Mouse (Mus musculus): ENCODE data around the gene Gripap1.
A peak's percentile ranks its signal among the peaks of the same experiment; 100 is the strongest.

Gene Gripap1

GRCm38 (mm10) chrX:7847845-7848244 is 58.3 kb downstream of the Gripap1 start:
- Histone ChIP-seq H3K4me3 (replicated peaks; ENCODE audit: low read length) (no peak overlapping the region), H3K36me3 (ENCODE audit: insufficient read depth, low read length) (peaks cover 75% of the 10 kb centered on the region), H3K9me3 (ENCODE audit: low read length) (no peaks in the 10 kb centered on the region), H3K27me3 (ENCODE audit: insufficient read depth, low read length) (no peaks in the 10 kb centered on the region), H3K4me1 (replicated peaks; ENCODE audit: low read depth, low read length) (peaks cover 27% of the 10 kb centered on the region)
- TF ChIP-seq CTCF (conservative IDR thresholded peaks at IDR 0.05; ENCODE audit: low read length) (no peak), POU5F1 (IDR thresholded peaks at IDR 0.05; ENCODE audit: borderline replicate concordance, low read length) (no peak), NANOG (IDR thresholded peaks at IDR 0.05; ENCODE audit: borderline replicate concordance, low read length) (no peak)

- H3K27me3 ChIP-seq (ENCODE audit: insufficient read depth, low read length) = no peaks in the 10 kb centered on the region
- peaks cover 6% of the 10 kb centered on the region for H3K4me1 ChIP-seq (replicated peaks; ENCODE audit: low read depth, low read length)
- H3K9me3 ChIP-seq (ENCODE audit: low read length) = no peaks in the 10 kb centered on the region
- no peak overlapping the region for H3K4me3 ChIP-seq (replicated peaks; ENCODE audit: low read length)
- TF ChIP-seq CTCF (conservative IDR thresholded peaks at IDR 0.05; ENCODE audit: low read length) = peak; percentile 36
- TF ChIP-seq POU5F1 (IDR thresholded peaks at IDR 0.05; ENCODE audit: borderline replicate concordance, low read length) = no peak
- H3K36me3 ChIP-seq (ENCODE audit: insufficient read depth, low read length) = peaks cover 63% of the 10 kb centered on the region
Measured at GRCm38 (mm10) chrX:7854578-7854977, 65.0 kb downstream of the Gripap1 start.

GRCm38 (mm10) chrX:7859191-7859753 is 69.7 kb downstream of the Gripap1 start:
- TF ChIP-seq CTCF (conservative IDR thresholded peaks at IDR 0.05; ENCODE audit: low read length) (no peak), POU5F1 (IDR thresholded peaks at IDR 0.05; ENCODE audit: borderline replicate concordance, low read length) (no peak), NANOG (IDR thresholded peaks at IDR 0.05; ENCODE audit: borderline replicate concordance, low read length) (no peak)
- Histone ChIP-seq H3K27me3 (ENCODE audit: insufficient read depth, low read length) (no peaks in the 10 kb centered on the region), H3K4me3 (replicated peaks; ENCODE audit: low read length) (no peak overlapping the region), H3K36me3 (ENCODE audit: insufficient read depth, low read length) (peaks cover 49% of the 10 kb centered on the region), H3K4me1 (replicated peaks; ENCODE audit: low read depth, low read length) (peaks cover 19% of the 10 kb centered on the region), H3K9me3 (ENCODE audit: low read length) (no peaks in the 10 kb centered on the region)

DNA sequence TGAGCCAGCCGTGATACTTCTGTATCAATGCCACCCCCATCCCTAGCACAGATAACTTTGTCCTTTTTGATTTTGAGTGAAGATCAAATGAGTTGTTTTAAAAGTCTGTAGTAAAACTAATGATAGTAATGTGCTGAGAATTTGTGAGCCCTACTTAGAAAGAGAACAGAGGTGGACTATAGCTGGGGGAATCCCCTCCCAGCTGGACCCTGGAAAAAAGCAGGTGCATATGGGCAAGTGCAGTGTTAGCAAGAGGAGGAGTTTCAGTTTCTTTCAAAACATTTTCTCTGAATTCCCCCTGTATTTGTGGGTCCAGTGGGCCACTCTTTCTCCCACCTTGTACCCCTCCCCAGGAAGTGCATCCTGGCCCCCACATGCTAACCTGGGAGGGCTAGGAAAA is 73.6 kb downstream of the Gripap1 start:
- peaks cover 52% of the 10 kb centered on the region for H3K4me1 ChIP-seq (replicated peaks; ENCODE audit: low read depth, low read length)
- H3K27me3 ChIP-seq (ENCODE audit: insufficient read depth, low read length) = no peaks in the 10 kb centered on the region
- H3K9me3 ChIP-seq (ENCODE audit: low read length) = no peaks in the 10 kb centered on the region
- TF ChIP-seq NANOG (IDR thresholded peaks at IDR 0.05; ENCODE audit: borderline replicate concordance, low read length) (no peak), POU5F1 (IDR thresholded peaks at IDR 0.05; ENCODE audit: borderline replicate concordance, low read length) (no peak), CTCF (conservative IDR thresholded peaks at IDR 0.05; ENCODE audit: low read length) (no peak)
- no peak overlapping the region for H3K4me3 ChIP-seq (replicated peaks; ENCODE audit: low read length)
- H3K36me3 ChIP-seq (ENCODE audit: insufficient read depth, low read length) = peaks cover 60% of the 10 kb centered on the region

- TF ChIP-seq POU5F1 (IDR thresholded peaks at IDR 0.05; ENCODE audit: borderline replicate concordance, low read length) = no peak
- TF ChIP-seq NANOG (IDR thresholded peaks at IDR 0.05; ENCODE audit: borderline replicate concordance, low read length) = no peak
- TF ChIP-seq CTCF (conservative IDR thresholded peaks at IDR 0.05; ENCODE audit: low read length) = no peak
- Histone ChIP-seq H3K4me1 (replicated peaks; ENCODE audit: low read depth, low read length) (peaks cover 62% of the 10 kb centered on the region), H3K4me3 (replicated peaks; ENCODE audit: low read length) (no peak overlapping the region), H3K36me3 (ENCODE audit: insufficient read depth, low read length) (peaks cover 49% of the 10 kb centered on the region), H3K27me3 (ENCODE audit: insufficient read depth, low read length) (no peaks in the 10 kb centered on the region), H3K9me3 (ENCODE audit: low read length) (no peaks in the 10 kb centered on the region)
Measured at GRCm38 (mm10) chrX:7864551-7864950, 75.0 kb downstream of the Gripap1 start.

GRCm38 (mm10) chrX:7865343-7865742 is 75.8 kb downstream of the Gripap1 start:
- peaks cover 65% of the 10 kb centered on the region for H3K4me1 ChIP-seq (replicated peaks; ENCODE audit: low read depth, low read length)
- no peaks in the 10 kb centered on the region for H3K9me3 ChIP-seq (ENCODE audit: low read length)
- no peak overlapping the region for H3K4me3 ChIP-seq (replicated peaks; ENCODE audit: low read length)
- peaks cover 44% of the 10 kb centered on the region for H3K36me3 ChIP-seq (ENCODE audit: insufficient read depth, low read length)
- no peak for TF ChIP-seq POU5F1 (IDR thresholded peaks at IDR 0.05; ENCODE audit: borderline replicate concordance, low read length)
- TF ChIP-seq NANOG (IDR thresholded peaks at IDR 0.05; ENCODE audit: borderline replicate concordance, low read length) = no peak
- TF ChIP-seq CTCF (conservative IDR thresholded peaks at IDR 0.05; ENCODE audit: low read length) = no peak
- H3K27me3 ChIP-seq (ENCODE audit: insufficient read depth, low read length) = no peaks in the 10 kb centered on the region

- H3K4me1 ChIP-seq (replicated peaks; ENCODE audit: low read depth, low read length) = peaks cover 69% of the 10 kb centered on the region
Measured at GRCm38 (mm10) chrX:7865786-7866185, 76.2 kb downstream of the Gripap1 start.

DNA sequence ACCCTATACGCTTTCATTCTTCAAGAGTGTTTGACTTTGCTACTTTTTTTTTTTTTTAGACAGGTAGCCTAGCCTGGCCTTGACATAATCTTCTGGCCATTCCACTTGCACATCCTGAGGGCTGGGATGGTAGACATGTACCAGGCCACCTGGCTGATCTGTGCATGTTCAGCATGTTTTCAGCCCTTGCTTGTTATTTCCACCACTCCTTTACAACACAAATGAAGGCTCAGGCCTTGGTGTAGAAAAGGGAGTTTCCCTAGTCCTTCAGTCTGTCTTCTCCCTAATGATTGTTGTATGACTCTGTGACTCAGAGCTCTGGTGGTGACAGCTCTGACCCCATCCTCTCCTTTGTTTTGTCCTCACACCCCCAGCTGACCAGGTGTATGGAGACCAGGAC is 77.6 kb downstream of the Gripap1 start:
- Histone ChIP-seq H3K9me3 (ENCODE audit: low read length) (no peaks in the 10 kb centered on the region), H3K36me3 (ENCODE audit: insufficient read depth, low read length) (peaks cover 44% of the 10 kb centered on the region), H3K4me1 (replicated peaks; ENCODE audit: low read depth, low read length) (peaks cover 75% of the 10 kb centered on the region), H3K27me3 (ENCODE audit: insufficient read depth, low read length) (no peaks in the 10 kb centered on the region), H3K4me3 (replicated peaks; ENCODE audit: low read length) (no peak overlapping the region)
- no peak for TF ChIP-seq CTCF (conservative IDR thresholded peaks at IDR 0.05; ENCODE audit: low read length)

More at GRCm38 (mm10) chrX:7865786-7866185, 76.2 kb downstream of the Gripap1 start:
- no peak overlapping the region for H3K4me3 ChIP-seq (replicated peaks; ENCODE audit: low read length)
- H3K9me3 ChIP-seq (ENCODE audit: low read length) = no peaks in the 10 kb centered on the region
- H3K27me3 ChIP-seq (ENCODE audit: insufficient read depth, low read length) = no peaks in the 10 kb centered on the region
- TF ChIP-seq POU5F1 (IDR thresholded peaks at IDR 0.05; ENCODE audit: borderline replicate concordance, low read length) = no peak
- no peak for TF ChIP-seq NANOG (IDR thresholded peaks at IDR 0.05; ENCODE audit: borderline replicate concordance, low read length)
- no peak for TF ChIP-seq CTCF (conservative IDR thresholded peaks at IDR 0.05; ENCODE audit: low read length)
- H3K36me3 ChIP-seq (ENCODE audit: insufficient read depth, low read length) = peaks cover 41% of the 10 kb centered on the region

GRCm38 (mm10) chrX:7868506-7868905 is 78.9 kb downstream of the Gripap1 start:
- Histone ChIP-seq H3K4me1 (replicated peaks; ENCODE audit: low read depth, low read length) (peaks cover 72% of the 10 kb centered on the region), H3K27me3 (ENCODE audit: insufficient read depth, low read length) (no peaks in the 10 kb centered on the region), H3K4me3 (replicated peaks; ENCODE audit: low read length) (no peak overlapping the region), H3K36me3 (ENCODE audit: insufficient read depth, low read length) (peaks cover 54% of the 10 kb centered on the region), H3K9me3 (ENCODE audit: low read length) (no peaks in the 10 kb centered on the region)
- TF ChIP-seq CTCF (conservative IDR thresholded peaks at IDR 0.05; ENCODE audit: low read length) (no peak), NANOG (IDR thresholded peaks at IDR 0.05; ENCODE audit: borderline replicate concordance, low read length) (no peak), POU5F1 (IDR thresholded peaks at IDR 0.05; ENCODE audit: borderline replicate concordance, low read length) (no peak)
